Mouse (Mus musculus) lung, embryonic 16.5 days (tissue): ENCODE data around the gene Tbxas1. TPM values are rescaled to one million over a fixed set of nuclear protein-coding genes. Genes with fewer than 3 reads are reported as not detected.

ENCODE experiments used
- ATAC-seq: fragments of 200-750 bp; cut with Nextera tagmentation; 2 replicates; pipeline ENCODE4 v1.8.0; 2017; ENCODE audit warnings: low read depth, mild to moderate bottlenecking, moderate library complexity
- H3K27ac ChIP-seq: fragments of 300-500 bp; sonication (generic); 2 replicates; pipeline ENCODE4 v1.5.1; 2014; ENCODE audit warnings: mild to moderate bottlenecking, control low read depth, low read length
- H3K27me3 ChIP-seq: fragments of 300-500 bp; sonication (generic); 2 replicates; pipeline ENCODE4 v1.6.1; 2014; ENCODE audit warnings: low read depth, low read length, mixed read lengths; ENCODE audit not compliant: control insufficient read depth, insufficient read depth
- H3K36me3 ChIP-seq: fragments of 300-500 bp; sonication (generic); 2 replicates; pipeline ENCODE4 v1.6.1; 2014; ENCODE audit warnings: low read length; ENCODE audit not compliant: control insufficient read depth, insufficient read depth
- H3K4me1 ChIP-seq: fragments of 300-500 bp; sonication (generic); replicated peaks from 2 replicates; pipeline ENCODE4 v1.6.1; 2014; ENCODE audit warnings: low read length, mixed read lengths; ENCODE audit not compliant: control insufficient read depth, insufficient read depth
- H3K4me2 ChIP-seq: fragments of 300-500 bp; sonication (generic); 2 replicates; pipeline ENCODE4 v1.6.1; 2014; ENCODE audit warnings: low read depth, low read length, control low read depth
- H3K4me3 ChIP-seq: fragments of 300-500 bp; sonication (generic); 2 replicates; pipeline ENCODE4 v1.5.1; 2014; ENCODE audit warnings: mild to moderate bottlenecking, low read length, control low read depth
- H3K9ac ChIP-seq: fragments of 300-500 bp; sonication (generic); 2 replicates; pipeline ENCODE4 v1.6.1; 2014; ENCODE audit warnings: low read length, control low read depth
- H3K9me3 ChIP-seq: fragments of 300-500 bp; sonication (generic); 2 replicates; pipeline ENCODE4 v1.6.1; 2016; ENCODE audit warnings: low read length; ENCODE audit not compliant: control insufficient read depth
- WGBS: fragments of 180-500 bp; shearing (Covaris S2); extraction: QIAGEN DNeasy Blood & Tissue Kit; methylation state at CpG from one replicate; pipeline ENCODE4 v1.1.7; 2014; 5-methylcytosine and 5-hydroxymethylcytosine counted together
- polyA plus RNA-seq: library from polyadenylated mRNA; unstranded; fragments of >200 nt; fragmentation: Nextera tagmentation; extraction: Ambion mirVana; gene quantifications from 2 replicates; pipeline ENCODE4 v1.2.1, GENCODE M21; 2015

The Tbxas1 gene
- polyA plus RNA-seq, 1 experiment from 2014 or later = 3.9 TPM

- H3K27ac ChIP-seq = no peak overlapping the region
- peaks cover 6% of the 10 kb centered on the region for H3K4me1 ChIP-seq
- H3K36me3 ChIP-seq = no peaks in the 10 kb centered on the region
- no peak overlapping the region for H3K9ac ChIP-seq
- no peaks in the 10 kb centered on the region for H3K9me3 ChIP-seq
- ATAC-seq = no peak
- H3K4me3 ChIP-seq = no peak overlapping the region
- 82% methylated on average over 4 of the region's 4 CpGs for WGBS
- H3K27me3 ChIP-seq = no peaks in the 10 kb centered on the region
- no peak overlapping the region for H3K4me2 ChIP-seq
Measured at GRCm38 (mm10) chr6:38900073-38900472, 24.9 kb downstream of the Tbxas1 start.

GRCm38 (mm10) chr6:38900479-38901126 lies 25.4 kb downstream of the Tbxas1 start:
- peaks cover 6% of the 10 kb centered on the region for H3K4me1 ChIP-seq
- no peak overlapping the region for H3K9ac ChIP-seq
- no peaks in the 10 kb centered on the region for H3K36me3 ChIP-seq
- H3K9me3 ChIP-seq = no peaks in the 10 kb centered on the region
- no peak for ATAC-seq
- no peaks in the 10 kb centered on the region for H3K27me3 ChIP-seq
- no peak overlapping the region for H3K27ac ChIP-seq
- 84% methylated on average over 4 of the region's 4 CpGs for WGBS
- no peak overlapping the region for H3K4me2 ChIP-seq
- H3K4me3 ChIP-seq = no peak overlapping the region

DNA sequence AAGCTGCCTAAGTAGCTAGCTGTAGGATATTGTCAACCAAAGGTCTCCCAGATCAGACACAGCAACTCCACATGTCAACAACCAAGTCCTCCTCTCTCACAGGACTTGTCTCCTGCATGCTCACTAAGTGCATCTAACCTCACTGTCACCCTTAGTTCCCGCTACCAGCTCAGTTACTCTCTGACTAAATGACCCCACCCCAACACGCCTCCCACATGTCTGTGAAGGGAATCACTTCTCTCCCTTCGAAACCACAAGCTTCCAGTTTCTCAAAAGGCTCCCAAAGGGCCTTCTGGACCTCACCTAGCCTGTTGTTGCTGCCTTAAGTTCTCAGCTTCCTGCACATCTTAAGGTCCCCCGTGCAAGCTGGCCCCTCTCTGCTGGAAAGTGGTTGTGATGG lies 25.9 kb downstream of the Tbxas1 start:
- Histone ChIP-seq H3K4me3 (no peak overlapping the region), H3K36me3 (no peaks in the 10 kb centered on the region), H3K9ac (no peak overlapping the region), H3K4me2 (no peak overlapping the region), H3K9me3 (no peaks in the 10 kb centered on the region), H3K27ac (no peak overlapping the region), H3K4me1 (peaks cover 6% of the 10 kb centered on the region), H3K27me3 (no peaks in the 10 kb centered on the region)
- ATAC-seq = no peak
- WGBS = 84% methylated on average over 4 of the region's 4 CpGs

GRCm38 (mm10) chr6:38901636-38902035 lies 26.4 kb downstream of the Tbxas1 start:
- Histone ChIP-seq H3K4me2 (no peak overlapping the region), H3K4me3 (no peak overlapping the region), H3K4me1 (peaks cover 6% of the 10 kb centered on the region), H3K9me3 (no peaks in the 10 kb centered on the region), H3K9ac (no peak overlapping the region), H3K36me3 (no peaks in the 10 kb centered on the region), H3K27ac (no peak overlapping the region), H3K27me3 (no peaks in the 10 kb centered on the region)
- WGBS = 49% methylated on average over 3 of the region's 3 CpGs
- ATAC-seq = no peak

DNA sequence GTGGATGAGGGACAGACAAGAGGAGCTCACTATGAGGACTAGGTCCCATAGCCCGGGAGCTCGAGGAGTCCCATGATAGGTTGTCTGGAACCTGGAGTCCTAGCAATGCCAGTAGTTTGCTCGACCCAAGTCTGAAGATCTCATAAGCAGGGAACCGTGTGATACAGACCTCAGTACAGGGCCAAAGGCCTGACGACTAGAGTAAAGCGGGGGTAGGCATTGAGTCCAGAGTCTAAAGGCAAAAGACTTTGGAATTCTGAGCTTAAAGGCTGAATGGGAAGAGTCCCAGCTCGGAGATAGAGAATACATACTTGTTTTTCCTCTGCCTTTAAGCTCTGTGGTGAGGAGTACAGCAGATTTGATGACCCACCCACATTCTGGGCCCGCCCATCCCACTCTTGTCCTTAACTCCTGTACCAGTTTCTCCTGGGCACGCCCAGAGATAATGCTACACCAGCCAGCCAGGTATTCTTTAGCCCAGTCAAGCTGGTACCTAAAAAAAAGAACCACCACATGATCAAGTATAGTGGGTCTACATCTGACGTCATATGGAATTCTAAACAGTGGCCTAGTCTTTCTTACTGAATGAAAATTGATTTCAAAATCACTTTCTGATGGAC lies 27.7 kb downstream of the Tbxas1 start:
- H3K4me2 ChIP-seq = no peak overlapping the region
- H3K36me3 ChIP-seq = no peaks in the 10 kb centered on the region
- no peaks in the 10 kb centered on the region for H3K9me3 ChIP-seq
- no peak overlapping the region for H3K9ac ChIP-seq
- no peaks in the 10 kb centered on the region for H3K4me1 ChIP-seq
- H3K27me3 ChIP-seq = no peaks in the 10 kb centered on the region
- 88% methylated on average over 10 of the region's 10 CpGs for WGBS
- H3K4me3 ChIP-seq = no peak overlapping the region
- no peak overlapping the region for H3K27ac ChIP-seq
- no peak for ATAC-seq

DNA sequence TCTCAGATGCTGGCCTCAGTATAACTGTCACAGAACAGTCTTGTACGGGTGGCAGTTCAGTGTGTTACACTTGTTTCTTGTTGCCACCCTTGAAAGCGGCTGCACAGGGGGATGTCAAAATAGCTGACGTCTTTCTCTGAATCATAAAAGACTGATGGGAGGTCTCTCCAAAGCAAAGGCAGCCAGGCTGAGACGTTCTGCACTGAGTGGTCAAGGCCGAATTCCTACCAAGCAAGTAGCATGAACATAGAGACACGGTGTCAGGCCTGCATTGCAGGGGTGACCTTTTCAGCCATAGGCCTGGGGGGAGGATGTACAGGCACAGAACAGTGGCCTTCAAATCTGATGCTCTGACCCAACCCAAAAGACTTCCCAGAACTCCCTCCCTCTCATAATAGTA lies 30.8 kb downstream of the Tbxas1 start:
- Histone ChIP-seq H3K4me1 (no peaks in the 10 kb centered on the region), H3K27ac (no peak overlapping the region), H3K9me3 (no peaks in the 10 kb centered on the region), H3K27me3 (no peaks in the 10 kb centered on the region), H3K36me3 (no peaks in the 10 kb centered on the region), H3K4me3 (no peak overlapping the region), H3K4me2 (no peak overlapping the region), H3K9ac (no peak overlapping the region)
- WGBS = 89% methylated on average over 6 of the region's 6 CpGs
- ATAC-seq = no peak

DNA sequence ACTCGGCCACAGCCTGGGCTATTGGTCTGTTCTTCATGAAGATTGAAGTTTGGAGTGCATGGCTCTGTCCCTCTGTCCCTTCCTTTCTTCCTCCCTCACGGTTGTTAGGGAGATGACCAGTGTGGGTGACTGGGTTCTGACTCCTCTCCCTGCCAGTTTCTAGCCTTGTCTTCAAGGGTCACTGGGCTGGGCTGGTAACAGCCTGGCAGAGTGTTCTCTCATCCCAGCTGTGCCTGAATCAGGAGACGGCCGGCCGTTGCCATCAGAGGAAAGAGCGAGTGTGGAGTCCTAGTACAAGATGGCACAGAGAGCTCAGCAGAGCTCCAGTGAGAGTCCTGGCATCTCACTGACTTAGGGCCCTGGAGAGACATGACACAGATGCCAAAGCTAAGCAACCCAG lies 33.2 kb downstream of the Tbxas1 start:
- WGBS = 80% methylated on average over 6 of the region's 6 CpGs
- Histone ChIP-seq H3K36me3 (no peaks in the 10 kb centered on the region), H3K9me3 (no peaks in the 10 kb centered on the region), H3K4me2 (no peak overlapping the region), H3K4me3 (no peak overlapping the region), H3K9ac (no peak overlapping the region), H3K27ac (no peak overlapping the region), H3K4me1 (peaks cover 5% of the 10 kb centered on the region; the same call in 1 of the 2 replicates), H3K27me3 (no peaks in the 10 kb centered on the region)
- no peak for ATAC-seq

GRCm38 (mm10) chr6:38910828-38911559 lies 35.8 kb downstream of the Tbxas1 start:
- Histone ChIP-seq H3K4me3 (no peak overlapping the region), H3K27me3 (no peaks in the 10 kb centered on the region), H3K36me3 (no peaks in the 10 kb centered on the region), H3K4me1 (peaks cover 7% of the 10 kb centered on the region; the same call in 1 of the 2 replicates), H3K4me2 (no peak overlapping the region), H3K9ac (no peak overlapping the region), H3K9me3 (no peaks in the 10 kb centered on the region), H3K27ac (peak overlapping the region; percentile 14)
- ATAC-seq = peak; percentile 48
- 33% methylated on average over 3 of the region's 3 CpGs for WGBS

DNA sequence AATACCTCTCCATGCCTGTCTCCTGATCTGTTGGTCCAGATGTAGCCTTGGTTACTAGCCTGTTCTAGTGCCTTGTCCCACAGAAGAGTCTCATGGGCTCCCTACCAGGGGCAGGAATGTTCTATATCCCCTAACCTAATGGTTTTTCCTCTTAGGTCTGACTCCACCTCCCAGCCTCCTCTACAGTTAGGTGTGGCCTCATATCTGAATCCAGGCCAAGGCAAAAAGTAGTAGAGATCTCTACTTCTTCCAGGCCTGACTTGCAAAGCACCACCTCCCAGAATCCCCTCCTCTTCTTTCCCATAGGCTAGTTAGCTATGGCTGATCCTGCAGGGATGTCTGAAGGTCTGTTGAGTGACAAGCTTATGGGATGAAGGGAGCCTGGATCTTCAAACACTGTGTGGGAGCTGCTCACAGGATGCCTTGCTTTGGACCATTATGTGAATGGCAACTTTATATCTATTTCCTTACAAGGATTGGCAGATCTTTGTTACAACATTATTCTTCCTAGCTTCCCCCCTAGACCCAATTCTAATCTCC lies 37.0 kb downstream of the Tbxas1 start:
- H3K9ac ChIP-seq = no peak overlapping the region
- H3K9me3 ChIP-seq = no peaks in the 10 kb centered on the region
- H3K4me1 ChIP-seq = peaks cover 8% of the 10 kb centered on the region; the same call in 1 of the 2 replicates
- H3K4me2 ChIP-seq = no peak overlapping the region
- no peak overlapping the region for H3K27ac ChIP-seq
- H3K4me3 ChIP-seq = no peak overlapping the region
- no peaks in the 10 kb centered on the region for H3K27me3 ChIP-seq
- no peaks in the 10 kb centered on the region for H3K36me3 ChIP-seq
- ATAC-seq = peak; percentile 31; the same call in 1 of the 2 replicates
